Mouse (Mus musculus) layer of hippocampus, adult 9-10 months (tissue): ENCODE data around the gene Pam16.

ENCODE experiments used
- DNase-seq: peaks from one replicate; pipeline ENCODE4 v3.0.0; 2022; ENCODE audit warnings: low spot score

Gene Pam16

GRCm38 (mm10) chr16:4611193-4611592 is 13.6 kb downstream of the Pam16 start:
- DNase-seq: no peak

GRCm38 (mm10) chr16:4608532-4609059 is 16.2 kb downstream of the Pam16 start:
- no peak for DNase-seq

- peak; percentile 71 for DNase-seq
Observed at GRCm38 (mm10) chr16:4607818-4608531, 16.8 kb downstream of the Pam16 start.

- DNase-seq: no peak
Observed at GRCm38 (mm10) chr16:4606431-4607084, 18.2 kb downstream of the Pam16 start.

- no peak for DNase-seq
Observed at GRCm38 (mm10) chr16:4605514-4606131, 19.2 kb downstream of the Pam16 start.

- DNase-seq: no peak
Observed at GRCm38 (mm10) chr16:4604293-4604837, 20.4 kb downstream of the Pam16 start.

GRCm38 (mm10) chr16:4603453-4603837 is 21.3 kb downstream of the Pam16 start:
- DNase-seq: no peak

GRCm38 (mm10) chr16:4602766-4603452 is 21.9 kb downstream of the Pam16 start:
- no peak for DNase-seq

GRCm38 (mm10) chr16:4602189-4602588 is 22.6 kb downstream of the Pam16 start:
- DNase-seq: no peak

GRCm38 (mm10) chr16:4600701-4601310 is 24.0 kb downstream of the Pam16 start:
- no peak for DNase-seq

- DNase-seq: no peak
Observed at GRCm38 (mm10) chr16:4599616-4600015, 25.2 kb downstream of the Pam16 start.

- DNase-seq: no peak
Observed at GRCm38 (mm10) chr16:4598891-4599543, 25.8 kb downstream of the Pam16 start.

GRCm38 (mm10) chr16:4598041-4598440 is 26.7 kb downstream of the Pam16 start:
- no peak for DNase-seq

GRCm38 (mm10) chr16:4597296-4597695 is 27.5 kb downstream of the Pam16 start:
- no peak for DNase-seq

- DNase-seq: no peak
Observed at GRCm38 (mm10) chr16:4596836-4597235, 28.0 kb downstream of the Pam16 start.

GRCm38 (mm10) chr16:4596141-4596728 is 28.6 kb downstream of the Pam16 start:
- no peak for DNase-seq

GRCm38 (mm10) chr16:4595527-4595963 is 29.2 kb downstream of the Pam16 start:
- no peak for DNase-seq

GRCm38 (mm10) chr16:4594814-4595526 is 29.8 kb downstream of the Pam16 start:
- DNase-seq: no peak

GRCm38 (mm10) chr16:4593971-4594813 is 30.6 kb downstream of the Pam16 start, which contains the start of gene Glis2:
Gene Glis2, plus strand, starts transcription at chr16:4594713.
- no peak for DNase-seq
